8 mouse cellular contexts compared by ENCODE assay signal in genomic region chr12:35896764-35897282, GRCm38 (mm10). TPM values are rescaled to one million over a fixed set of nuclear protein-coding genes. Genes with fewer than 3 reads are reported as not detected.
DNase-seq lines count a peak whose midpoint lies in the region; ATAC-seq lines count a peak whose summit lies in the region.

No protein-coding gene starts in this region.

- no peak for DNase-seq in heart, postnatal 25 days (ENCODE audit: low spot score)
- peak; percentile 25 for DNase-seq in Muller cell, postnatal 12 days (ENCODE audit: inconsistent ontology term)
- DNase-seq in hindbrain, embryonic 11.5 days (ENCODE audit: low spot score), result peak; percentile 50
- DNase-seq in midbrain, embryonic 11.5 days (ENCODE audit: low spot score, missing footprints), result peak; percentile 89
- no peak for DNase-seq in adrenal gland, adult 18-20 months (ENCODE audit: low spot score in 2 of 2)
- no peak for DNase-seq in adrenal gland, postnatal 14 days
- DNase-seq in layer of hippocampus, adult 11-12 months (ENCODE audit: low spot score), result no peak

- peak overlapping the region; percentile 60 for H3K4me2 ChIP-seq in heart, embryonic 12.5 days
- H3K4me2 ChIP-seq in hindbrain, embryonic 11.5 days (replicated peaks; ENCODE audit: low read depth, low read length), result peak overlapping the region; percentile 38
- peak overlapping the region; percentile 40 for H3K4me2 ChIP-seq in midbrain, embryonic 11.5 days

- no peak overlapping the region for H3K9ac ChIP-seq in heart, embryonic 12.5 days
- H3K9ac ChIP-seq in hindbrain, embryonic 11.5 days (ENCODE audit: low read depth, low read length), result peak overlapping the region; percentile 54
- H3K9ac ChIP-seq in midbrain, embryonic 11.5 days (ENCODE audit: low read length), result peak overlapping the region; percentile 51; the same call in 1 of the 2 replicates

- H3K27ac ChIP-seq in heart, embryonic 12.5 days (ENCODE audit: poor library complexity, severe bottlenecking), result no peak overlapping the region
- H3K27ac ChIP-seq in hindbrain, embryonic 11.5 days (ENCODE audit: low read depth, low read length), result peak overlapping the region; percentile 67
- peak overlapping the region; percentile 22 for H3K27ac ChIP-seq in midbrain, embryonic 11.5 days (ENCODE audit: low read depth, low read length)

- no peak for ATAC-seq in heart, embryonic 12.5 days (ENCODE audit: insufficient number of reproducible peaks, low FRiP score)
- ATAC-seq in hindbrain, embryonic 11.5 days (ENCODE audit: low FRiP score), result peak; percentile 52; the same call in 1 of the 2 replicates
- ATAC-seq in midbrain, embryonic 11.5 days (ENCODE audit: low FRiP score), result peak; percentile 68

- H3K9me3 ChIP-seq in heart, embryonic 12.5 days (replicated peaks), result no peaks in the 10 kb centered on the region
- H3K9me3 ChIP-seq in hindbrain, embryonic 11.5 days (ENCODE audit: control insufficient read depth, low read length), result no peaks in the 10 kb centered on the region
- no peaks in the 10 kb centered on the region for H3K9me3 ChIP-seq in midbrain, embryonic 11.5 days (ENCODE audit: control insufficient read depth, low read length)

- H3K36me3 ChIP-seq in heart, embryonic 12.5 days, result no peaks in the 10 kb centered on the region
- no peaks in the 10 kb centered on the region for H3K36me3 ChIP-seq in hindbrain, embryonic 11.5 days (ENCODE audit: control insufficient read depth, insufficient read depth, low read length)
- H3K36me3 ChIP-seq in midbrain, embryonic 11.5 days (ENCODE audit: control insufficient read depth, insufficient read depth, low read length), result no peaks in the 10 kb centered on the region

- WGBS in heart, embryonic 12.5 days, result 22% methylated on average over 4 of the region's 4 CpGs
- WGBS in hindbrain, embryonic 11.5 days, result 7% methylated on average over 4 of the region's 4 CpGs
- WGBS in midbrain, embryonic 11.5 days, result 3% methylated on average over 4 of the region's 4 CpGs

- intact Hi-C loops in heart, postnatal 25 days (cut with DNase I), result loop anchor here (5.0 to 10.0 kb wide), 3 partner anchors 215 to 775 kb away; no protein-coding TSS in a partner anchor

- no peaks in the 10 kb centered on the region for H3K27me3 ChIP-seq in heart, embryonic 12.5 days (replicated peaks)
- no peaks in the 10 kb centered on the region for H3K27me3 ChIP-seq in hindbrain, embryonic 11.5 days (ENCODE audit: control insufficient read depth, insufficient read depth, low read length)
- no peaks in the 10 kb centered on the region for H3K27me3 ChIP-seq in midbrain, embryonic 11.5 days (ENCODE audit: control insufficient read depth, insufficient read depth, low read length)

- peak overlapping the region; percentile 39 for H3K4me3 ChIP-seq in heart, embryonic 12.5 days
- peak overlapping the region; percentile 32 for H3K4me3 ChIP-seq in hindbrain, embryonic 11.5 days (ENCODE audit: low read depth, low read length)
- peak overlapping the region; percentile 23 for H3K4me3 ChIP-seq in midbrain, embryonic 11.5 days (ENCODE audit: low read depth, low read length)

- 0 out of 2 replicates have a peak, but pooled peaks cover 4% of the 10 kb centered on the region for H3K4me1 ChIP-seq in heart, embryonic 12.5 days (replicated peaks)
- peaks cover 7% of the 10 kb centered on the region; the same call in 1 of the 2 replicates for H3K4me1 ChIP-seq in hindbrain, embryonic 11.5 days (replicated peaks; ENCODE audit: control insufficient read depth, insufficient read depth, low read length)
- H3K4me1 ChIP-seq in midbrain, embryonic 11.5 days (ENCODE audit: control insufficient read depth, insufficient read depth, low read length), result peaks cover 27% of the 10 kb centered on the region

RNA-seq across cellular contexts. Expression of gene Agr3, which starts 28.6 kb away (rescaled TPM):
- not detected in 2 replicates for polyA plus RNA-seq in heart, embryonic 12.5 days (2016; fragmentation: Nextera tagmentation; extraction: Ambion mirVana)
- total RNA-seq in heart, postnatal 25 days (2021), result not detected
- not detected in 2 replicates for polyA plus RNA-seq in hindbrain, embryonic 11.5 days (2014; fragmentation: Nextera tagmentation; extraction: Ambion mirVana)
- not detected in 2 replicates for polyA plus RNA-seq in midbrain, embryonic 11.5 days (2014; fragmentation: Nextera tagmentation; extraction: Ambion mirVana)
- not detected for total RNA-seq in adrenal gland, adult 18-20 months (2021)
- not detected in 2 replicates for total RNA-seq in adrenal gland, postnatal 14 days (2021)

Comparison
In these comparisons a context has a peak if more than half of its experiments do, and no peak if none do; other contexts are left out.
1. DNase-seq: peak in Muller cell, postnatal 12 days (single experiment), hindbrain, embryonic 11.5 days (single experiment) and midbrain, embryonic 11.5 days (single experiment); none in heart, postnatal 25 days (single experiment), adrenal gland, adult 18-20 months (0 of 2), adrenal gland, postnatal 14 days (single experiment) and layer of hippocampus, adult 11-12 months (single experiment).
2. Peak in every context shown above with its lines, with median percentiles within 50 percentile points of each other: H3K4me2 ChIP-seq and H3K4me3 ChIP-seq.